Mouse (Mus musculus) bone marrow, adult 2 months (tissue): ENCODE measurements around the gene AI837181. TPM values are rescaled to one million over a fixed set of nuclear protein-coding genes. Genes with fewer than 3 reads are reported as not detected.

Source experiments
- H3K27ac ChIP-seq: fragments of 200-500 bp; 2 replicates; pipeline ENCODE4 v1.5.1; 2012; ENCODE audit warnings: low read depth, mild to moderate bottlenecking, control low read depth, inconsistent platforms, low read length; ENCODE audit not compliant: control insufficient read depth, poor library complexity, insufficient read depth
- H3K4me1 ChIP-seq: fragments of 200-500 bp; 2 replicates; pipeline ENCODE4 v1.6.1; 2011; ENCODE audit warnings: low read length; ENCODE audit not compliant: control insufficient read depth, insufficient read depth
- H3K4me3 ChIP-seq: fragments of 200-500 bp; replicated peaks from 2 replicates; pipeline ENCODE3; 2011; ENCODE audit warnings: mild to moderate bottlenecking, low read depth, low read length, control low read depth; ENCODE audit not compliant: control insufficient read depth
- CTCF ChIP-seq: fragments of 200-500 bp; IDR thresholded peaks from 2 replicates; pipeline ENCODE4 v1.5.1; 2011; ENCODE audit warnings: low read length, control low read depth; ENCODE audit not compliant: control insufficient read depth, insufficient read depth
- POLR2A ChIP-seq: fragments of 200-500 bp; IDR thresholded peaks from 2 replicates; pipeline ENCODE4 v1.6.1; 2011; ENCODE audit warnings: low read depth, mild to moderate bottlenecking, control low read depth, low read length, borderline replicate concordance; ENCODE audit not compliant: control insufficient read depth
- WGBS: fragments of 180-500 bp; shearing (Covaris S2); methylation state at CpG from one replicate; pipeline ENCODE4 v1.1.7; 2018; 5-methylcytosine and 5-hydroxymethylcytosine counted together
- polyA plus RNA-seq: library from polyadenylated mRNA; stranded (reverse); fragments of >200 nt; gene quantifications from 2 replicates; pipeline ENCODE4 v1.2.4, GENCODE M21; 2011; ENCODE audit warnings: low replicate concordance; ENCODE audit not compliant: missing spikeins, insufficient read depth, insufficient read length

Gene AI837181
- polyA plus RNA-seq, 1 experiment, result 21.5 TPM

- Histone ChIP-seq H3K4me1 (no peaks in the 10 kb centered on the region; the same call in 1 of the 2 replicates), H3K4me3 (no peak overlapping the region), H3K27ac (no peak overlapping the region)
- TF ChIP-seq CTCF (no peak), POLR2A (no peak)
- 79% methylated on average over 10 of the region's 10 CpGs for WGBS
These were observed 2.7 kb upstream of the AI837181 start for GRCm38 (mm10) chr19:5422267-5422666.

GRCm38 (mm10) chr19:5422895-5423443 is 2.0 kb upstream of the AI837181 start:
- TF ChIP-seq POLR2A (no peak), CTCF (no peak)
- 82% methylated on average over 9 of the region's 9 CpGs for WGBS
- Histone ChIP-seq H3K27ac (no peak overlapping the region), H3K4me1 (no peaks in the 10 kb centered on the region; the same call in 1 of the 2 replicates), H3K4me3 (no peak overlapping the region)

- Histone ChIP-seq H3K4me3 (no peak overlapping the region), H3K4me1 (no peaks in the 10 kb centered on the region; the same call in 1 of the 2 replicates), H3K27ac (peak overlapping the region; percentile 86; the same call in 1 of the 2 replicates)
- WGBS, result 57% methylated on average over 12 of the region's 12 CpGs
- TF ChIP-seq CTCF (no peak), POLR2A (no peak)
These were observed 1.4 kb upstream of the AI837181 start for GRCm38 (mm10) chr19:5423561-5423960.

- H3K4me1 ChIP-seq, result no peaks in the 10 kb centered on the region; the same call in 1 of the 2 replicates
- H3K4me3 ChIP-seq, result peak overlapping the region; percentile 66
- TF ChIP-seq CTCF (no peak), POLR2A (no peak)
- peak overlapping the region; percentile 86 for H3K27ac ChIP-seq
- under 1% methylated on average over 47 of the region's 48 CpGs for WGBS
These were observed 707 bp upstream of the AI837181 start for GRCm38 (mm10) chr19:5424092-5424781.

GRCm38 (mm10) chr19:5425906-5426565 is 1.1 kb downstream of the AI837181 start:
- Histone ChIP-seq H3K27ac (peak overlapping the region; percentile 85), H3K4me3 (peak overlapping the region; percentile 100), H3K4me1 (no peaks in the 10 kb centered on the region; the same call in 1 of the 2 replicates)
- WGBS, result 86% methylated on average over 18 of the region's 18 CpGs
- no peak for TF ChIP-seq POLR2A
- no peak for TF ChIP-seq CTCF

GRCm38 (mm10) chr19:5426640-5427290 is 1.8 kb downstream of the AI837181 start:
- 90% methylated on average over 13 of the region's 13 CpGs for WGBS
- Histone ChIP-seq H3K4me3 (no peak overlapping the region), H3K4me1 (no peaks in the 10 kb centered on the region; the same call in 1 of the 2 replicates), H3K27ac (no peak overlapping the region)
- TF ChIP-seq POLR2A (no peak), CTCF (no peak)

- WGBS, result 61% methylated on average over 2 of the region's 2 CpGs
- H3K27ac ChIP-seq, result no peak overlapping the region
- no peak for TF ChIP-seq CTCF
- H3K4me3 ChIP-seq, result no peak overlapping the region
- no peaks in the 10 kb centered on the region; the same call in 1 of the 2 replicates for H3K4me1 ChIP-seq
These were observed 3.1 kb downstream of the AI837181 start for GRCm38 (mm10) chr19:5428083-5428482.

- H3K4me1 ChIP-seq, result no peaks in the 10 kb centered on the region; the same call in 1 of the 2 replicates
- H3K27ac ChIP-seq, result no peak overlapping the region
- WGBS, result 69% methylated on average over 4 of the region's 4 CpGs
- no peak for TF ChIP-seq POLR2A
- no peak for TF ChIP-seq CTCF
- H3K4me3 ChIP-seq, result no peak overlapping the region
These were observed 4.3 kb downstream of the AI837181 start for GRCm38 (mm10) chr19:5429219-5429618.
